Mouse (Mus musculus): ENCODE measurements around the gene Ap1s2.

The Ap1s2 gene

DNA sequence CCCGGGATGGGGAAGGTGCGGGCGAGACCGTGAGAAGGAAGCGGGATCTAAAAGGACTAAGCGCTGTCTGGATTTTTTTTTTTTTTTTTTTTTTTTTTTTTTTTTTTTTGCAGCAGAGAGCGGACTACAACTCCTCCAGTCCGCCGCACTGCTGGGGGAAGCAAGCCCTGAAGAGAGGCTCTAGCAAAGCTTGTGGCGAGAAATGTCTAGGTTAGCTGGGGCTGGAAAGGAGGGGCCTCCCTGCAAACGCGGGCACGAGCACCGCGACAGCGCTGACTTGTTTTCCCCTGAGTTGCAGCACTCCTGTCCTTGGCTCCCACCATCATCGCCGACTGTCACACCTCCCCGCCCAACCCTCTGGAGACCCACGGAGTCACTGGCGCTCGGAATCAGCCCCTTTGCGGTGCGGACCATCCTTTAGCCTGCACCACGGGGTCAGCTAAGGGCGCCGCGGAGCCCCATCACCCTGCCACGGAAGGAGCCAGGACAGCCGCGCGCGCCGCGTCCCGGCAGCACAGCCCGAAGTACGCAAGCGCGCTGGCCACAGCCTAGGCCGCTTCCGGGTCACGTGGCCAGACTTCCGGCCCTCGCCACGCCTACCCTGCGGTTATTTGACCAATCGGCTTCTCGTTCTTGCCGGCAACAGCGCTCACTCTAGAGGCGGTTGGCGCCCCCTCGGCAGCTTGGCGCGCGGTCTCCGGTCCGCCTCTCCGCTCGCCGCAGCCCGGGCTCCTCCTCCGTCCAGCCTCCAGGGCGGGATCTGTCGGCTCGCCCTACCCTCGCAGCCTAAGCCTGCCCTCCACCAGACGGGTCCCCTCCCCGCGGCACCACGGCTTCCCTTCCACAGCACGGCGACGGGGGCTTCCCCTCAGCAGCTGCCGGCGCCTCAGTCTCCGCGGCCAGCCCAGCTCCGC lies at the start of gene Ap1s2:
TSS of gene Ap1s2 (plus strand) at position 681 of the 914 bp plus-strand sequence.
- DNase-seq, result peak; percentile 94 to 95

DNA sequence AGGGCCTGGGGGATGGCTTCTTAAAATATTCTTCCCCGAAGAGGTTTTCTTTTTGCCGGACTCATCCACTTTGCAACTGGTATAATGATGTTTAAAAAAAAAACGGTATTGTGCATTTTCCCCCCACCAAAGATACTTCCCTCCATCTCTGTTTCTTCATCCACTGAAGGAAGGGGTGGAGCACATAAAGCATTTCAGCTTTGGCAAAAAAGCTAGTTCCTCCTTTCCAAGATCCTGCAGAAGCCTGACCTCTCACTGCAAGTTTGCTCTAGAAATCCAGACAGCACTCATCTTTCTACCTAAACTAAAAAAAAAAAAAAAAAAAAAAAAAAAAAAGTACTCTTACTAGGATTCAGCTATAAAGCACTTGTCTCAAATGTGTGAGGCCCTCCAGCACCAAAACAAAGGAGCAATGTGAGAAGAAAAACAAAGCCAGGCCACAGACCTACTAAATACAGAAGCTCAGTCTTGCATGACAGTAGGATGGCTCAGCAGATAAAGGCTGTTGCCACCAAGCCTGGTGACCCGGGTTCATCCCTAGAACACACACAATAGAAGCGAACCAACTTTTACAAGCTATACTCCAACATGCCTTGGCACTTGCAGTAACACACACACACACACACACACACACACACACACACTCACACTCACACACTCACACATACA lies 41.0 kb upstream of the Ap1s2 start:
- DNase-seq, result no peak

DNA sequence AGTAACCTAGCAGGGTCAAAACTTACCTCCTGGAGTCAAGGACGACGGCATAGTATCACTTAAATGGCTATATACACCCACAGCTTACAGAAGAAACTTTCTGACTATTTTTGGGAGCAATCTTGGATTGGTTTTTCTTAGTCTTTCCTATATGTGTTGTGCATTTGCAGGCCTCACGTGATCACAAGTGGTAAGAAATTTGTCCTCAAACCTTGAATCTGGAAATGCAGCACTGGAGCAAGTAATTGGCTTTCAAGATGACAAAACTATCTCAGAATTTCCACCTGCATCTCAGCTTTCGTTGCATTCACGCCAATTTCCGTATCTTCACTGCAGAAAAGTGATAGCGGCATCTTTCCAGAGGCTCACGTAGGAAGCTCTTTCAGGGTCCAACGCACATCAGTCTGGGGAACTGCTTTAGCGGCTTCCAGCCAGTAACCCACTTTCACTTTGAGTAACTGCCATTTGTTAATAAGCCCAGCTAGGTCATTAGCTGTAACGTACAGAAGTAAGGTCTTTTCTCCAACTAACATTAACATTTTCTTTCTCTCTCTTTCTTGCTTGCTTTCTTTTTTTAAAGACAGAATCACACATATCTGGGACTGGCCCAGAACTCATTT lies 40.0 kb upstream of the Ap1s2 start:
- no peak for DNase-seq

GRCm38 (mm10) chrX:163875932-163876331 lies 32.9 kb upstream of the Ap1s2 start:
- no peak for DNase-seq

DNA sequence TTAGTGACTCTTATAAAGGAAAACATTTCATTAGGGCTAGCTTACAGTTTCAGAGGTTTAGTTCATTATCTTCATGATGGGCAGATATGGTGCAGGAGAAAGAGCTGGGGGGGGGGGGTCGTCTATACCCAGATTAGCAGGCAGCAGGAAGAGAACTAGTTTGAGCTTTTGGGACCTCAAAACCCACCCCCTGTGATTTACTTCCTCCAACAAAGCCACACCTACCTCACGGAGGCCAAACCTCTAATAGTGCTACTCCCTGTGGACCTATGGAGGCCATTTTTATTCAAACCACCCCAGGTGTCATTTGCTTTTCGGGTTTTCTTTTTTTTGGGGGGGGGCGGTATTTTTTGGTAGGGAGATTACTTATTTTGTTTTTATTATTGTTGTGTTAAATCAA lies 32.2 kb upstream of the Ap1s2 start:
- no peak for DNase-seq

DNA sequence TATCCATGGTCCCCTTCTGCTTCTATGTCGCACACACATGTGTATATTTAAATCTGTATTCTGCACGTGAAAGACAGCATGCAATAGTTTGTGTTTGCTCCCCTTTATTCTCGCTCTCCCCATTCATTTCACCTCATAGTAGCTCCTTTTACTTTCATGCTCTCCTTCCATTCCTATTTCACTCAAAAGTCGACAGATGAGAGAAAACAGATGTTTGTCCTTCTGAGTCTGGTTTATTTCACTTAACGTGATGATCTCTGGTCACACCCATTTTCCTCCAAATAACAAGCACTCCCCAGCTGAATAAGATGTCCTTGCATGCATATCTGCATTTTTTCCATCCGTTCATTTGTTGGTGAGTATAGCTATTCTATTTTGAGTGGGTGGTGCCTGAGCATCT lies 29.8 kb upstream of the Ap1s2 start:
- DNase-seq, result no peak

DNA sequence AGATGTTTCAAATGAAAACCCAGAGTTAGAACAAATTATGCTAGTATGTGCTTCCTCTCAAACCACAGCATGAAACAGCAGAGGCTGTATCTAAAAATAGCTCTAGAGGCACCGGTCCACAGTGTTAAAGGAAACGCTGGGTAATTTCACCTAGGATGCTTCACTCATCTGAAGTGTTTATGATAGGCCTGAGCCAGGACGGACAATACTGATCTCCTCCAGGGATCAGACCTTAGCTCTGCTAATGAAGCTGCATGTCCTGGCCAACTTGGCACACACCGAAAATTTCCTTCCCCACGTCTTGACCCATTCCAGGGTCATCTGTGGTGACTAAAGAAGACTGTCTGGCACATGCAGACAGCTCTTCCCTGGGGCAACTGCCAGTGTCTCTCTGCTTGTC lies 29.4 kb upstream of the Ap1s2 start:
- no peak for DNase-seq

GRCm38 (mm10) chrX:163885539-163885981 lies 23.3 kb upstream of the Ap1s2 start:
- DNase-seq, result no peak

DNA sequence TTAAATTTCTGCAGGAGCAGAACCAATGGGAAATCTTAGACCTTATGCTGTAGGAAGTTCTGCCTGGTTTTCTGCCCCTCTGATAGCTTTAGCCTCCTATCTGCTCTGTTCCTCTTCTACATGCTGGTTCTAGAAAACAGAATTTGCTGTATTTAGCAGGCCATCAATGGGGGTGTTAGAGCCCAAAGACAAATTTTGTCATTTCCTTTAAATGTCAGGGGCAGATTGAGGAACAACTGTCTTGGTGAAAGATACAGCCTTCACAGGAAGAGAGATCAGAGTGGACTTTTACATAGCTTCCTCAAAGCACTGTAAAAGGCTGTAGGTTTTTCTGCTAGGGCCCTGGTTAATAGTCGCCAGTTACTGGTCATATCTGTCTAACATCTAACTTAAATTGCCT lies 11.5 kb upstream of the Ap1s2 start:
- no peak for DNase-seq

- no peak for DNase-seq
These were observed 9.3 kb upstream of the Ap1s2 start for GRCm38 (mm10) chrX:163899431-163900020.

GRCm38 (mm10) chrX:163906861-163907260 lies 2.0 kb upstream of the Ap1s2 start:
- DNase-seq, result no peak

- DNase-seq, result no peak
These were observed 847 bp upstream of the Ap1s2 start for GRCm38 (mm10) chrX:163908003-163908336.

DNA sequence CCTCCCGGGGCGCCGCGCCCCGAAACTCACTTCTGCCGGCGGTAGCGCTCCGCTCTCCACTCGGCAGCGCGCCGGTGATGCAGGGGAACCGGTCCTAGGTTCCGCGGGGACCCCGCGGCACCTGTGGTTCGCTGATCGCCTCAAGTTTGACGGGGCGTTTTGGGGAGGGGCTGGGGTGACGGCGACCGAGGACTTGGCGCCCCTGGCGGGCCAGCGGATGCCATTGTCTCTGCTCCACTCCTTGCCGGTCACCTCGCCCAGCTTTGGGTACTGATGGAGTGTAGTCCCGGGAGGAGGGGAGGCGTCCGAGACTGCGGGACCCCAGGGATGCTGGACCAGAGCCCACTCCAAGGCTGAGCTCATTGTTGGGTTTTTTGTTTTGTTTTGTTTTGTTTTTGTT lies 564 bp downstream of the Ap1s2 start:
- DNase-seq, result peak; percentile 25 to 33

GRCm38 (mm10) chrX:163912791-163913190 lies 4.0 kb downstream of the Ap1s2 start:
- DNase-seq, result no peak

GRCm38 (mm10) chrX:163929550-163929949 lies 20.7 kb downstream of the Ap1s2 start:
- no peak for DNase-seq

- no peak for DNase-seq
These were observed 25.9 kb downstream of the Ap1s2 start for GRCm38 (mm10) chrX:163934731-163935130.

DNA sequence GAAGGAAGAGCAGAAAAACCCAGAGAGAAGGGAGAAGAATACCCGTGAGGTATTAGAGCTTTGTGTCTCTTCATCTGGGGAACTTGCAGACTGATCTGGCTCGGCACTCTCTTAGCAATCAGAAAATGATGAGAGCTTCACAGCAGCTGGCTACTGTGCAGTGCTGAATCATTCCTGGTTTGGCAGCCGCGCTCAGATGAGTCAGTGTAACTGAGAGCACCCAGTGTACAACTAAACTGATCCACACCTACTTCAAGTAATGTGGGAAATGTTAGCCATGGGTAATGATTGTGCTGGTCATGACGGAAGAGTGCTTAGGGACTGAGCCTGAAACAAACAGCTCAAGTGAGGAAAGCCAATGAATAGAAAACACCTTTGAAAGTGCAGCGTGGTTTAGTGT lies 29.8 kb downstream of the Ap1s2 start:
- no peak for DNase-seq

- no peak for DNase-seq
These were observed 35.6 kb downstream of the Ap1s2 start for GRCm38 (mm10) chrX:163944381-163944780.

DNA sequence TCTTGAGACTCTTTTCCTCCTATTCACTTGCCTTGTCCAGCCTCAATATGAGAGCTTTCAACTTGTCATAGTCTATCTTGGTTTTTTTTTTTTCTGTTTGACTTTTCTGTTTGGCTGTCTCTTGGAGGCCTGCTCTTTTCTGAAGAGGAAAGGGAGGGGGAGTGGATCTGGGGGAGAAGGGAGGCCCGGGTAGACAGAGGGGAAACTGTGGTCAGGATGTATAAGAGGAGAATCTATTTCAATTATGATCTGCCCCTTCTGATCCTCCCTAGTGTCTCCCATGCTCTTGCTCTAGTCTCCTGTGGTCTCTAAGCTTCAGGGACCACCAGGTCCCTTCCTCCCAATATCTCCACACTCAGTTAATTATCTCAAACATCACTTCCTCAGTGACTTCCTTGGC lies 42.8 kb downstream of the Ap1s2 start:
- DNase-seq, result no peak

DNA sequence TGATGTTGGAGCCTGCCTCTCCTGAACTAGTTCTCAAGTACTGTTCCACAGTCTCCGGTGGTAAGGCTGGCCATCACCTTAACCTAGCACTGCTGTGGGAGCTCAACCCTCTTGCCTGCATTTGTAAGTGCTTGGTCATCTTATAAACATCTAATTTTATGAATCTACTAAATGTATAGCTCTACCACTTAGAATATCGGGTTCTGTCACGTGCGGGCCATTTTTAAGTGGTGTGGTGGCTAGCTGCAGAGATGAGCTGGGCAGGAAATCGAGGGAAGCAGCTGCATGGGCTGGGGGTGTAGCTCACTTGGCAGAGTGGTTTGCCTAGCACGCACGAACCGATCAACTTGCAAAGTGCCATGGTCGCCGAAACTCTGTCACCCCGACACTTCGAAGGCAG lies 48.6 kb downstream of the Ap1s2 start:
- DNase-seq, result no peak

DNA sequence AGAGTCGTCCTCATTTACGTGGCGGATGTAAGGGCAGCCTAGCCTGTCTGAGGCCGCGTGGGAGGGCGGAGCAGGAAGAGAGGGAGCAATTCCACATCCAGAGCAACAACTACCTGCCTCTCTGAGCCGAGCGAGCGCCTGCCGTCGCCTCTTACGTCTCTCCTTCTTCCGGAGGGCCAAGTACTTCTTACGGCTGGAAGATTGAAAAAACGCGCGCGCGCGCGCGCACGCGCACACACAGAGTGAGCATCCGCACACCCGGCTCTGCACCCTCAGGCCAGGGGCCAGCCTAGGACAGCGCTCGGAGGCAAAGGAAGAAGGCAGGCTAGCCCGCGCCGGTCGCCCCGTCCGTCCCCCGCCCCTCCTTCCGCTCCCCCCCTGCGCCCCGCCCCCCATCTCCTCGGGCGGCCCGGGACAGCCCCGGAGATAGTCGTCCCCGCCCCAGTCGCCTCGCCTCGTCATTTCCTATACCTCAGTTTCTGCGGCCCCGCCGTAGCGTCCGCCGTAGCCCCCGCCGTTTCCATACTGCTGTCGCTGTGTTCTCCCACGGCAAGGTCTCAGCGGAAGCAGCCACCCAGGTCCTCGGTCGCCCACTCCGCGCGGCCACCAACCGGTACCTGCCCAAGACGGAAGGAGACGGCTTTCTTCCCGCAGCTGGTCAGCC lies 49.1 kb downstream of the Ap1s2 start:
- peak; percentile 62 to 77 for DNase-seq

- DNase-seq, result peak; percentile 88 to 90
These were observed 49.7 kb downstream of the Ap1s2 start, which contains the start of gene Zrsr2 for GRCm38 (mm10) chrX:163958467-163958875. Gene Zrsr2, minus strand, starts transcription at chrX:163958661.

DNA sequence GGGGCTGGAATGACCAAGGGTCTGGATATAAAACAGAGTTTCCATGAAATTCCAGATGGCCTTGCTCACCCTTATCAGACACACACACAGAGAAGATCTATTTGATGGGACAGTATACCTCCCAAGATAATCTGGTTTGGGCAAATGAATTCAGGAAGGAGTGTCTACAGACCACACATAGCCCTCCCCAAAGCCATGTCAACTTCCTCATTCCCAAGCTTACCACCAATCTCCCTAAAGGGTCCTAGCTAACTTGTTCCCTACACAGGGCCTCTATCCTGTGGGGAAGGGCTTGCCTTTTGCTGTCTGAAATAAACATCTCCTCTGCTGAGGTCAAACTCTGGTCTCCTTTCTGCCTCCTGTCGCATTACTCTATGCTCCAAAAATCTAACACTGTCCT lies 72.3 kb downstream of the Ap1s2 start:
- DNase-seq, result no peak

Measured in lung, adult 18-20 months (tissue).